Mouse (Mus musculus) spleen, postnatal 10 days (tissue): ENCODE data around the gene Ino80b.
A peak's percentile ranks its signal among the peaks of the same experiment; 100 is the strongest.

Experiments used
- DNase-seq, 2 experiments: peaks; one replicate each; pipeline ENCODE4 v3.0.0; 2021 to 2022; ENCODE audit warnings: low spot score in 2 of 2

Gene Ino80b

GRCm38 (mm10) chr6:83125331-83125730 lies at the start of gene Ino80b:
TSS of gene Ino80b (minus strand) at chr6:83125431.
- DNase-seq: no peak

GRCm38 (mm10) chr6:83172240-83172920 lies 47.1 kb upstream of the Ino80b start:
- DNase-seq: no peak

GRCm38 (mm10) chr6:83171063-83171462 lies 45.8 kb upstream of the Ino80b start:
- DNase-seq: no peak

- no peak for DNase-seq
Observed at GRCm38 (mm10) chr6:83169872-83170271, 44.6 kb upstream of the Ino80b start.

GRCm38 (mm10) chr6:83166243-83166630 lies 41.0 kb upstream of the Ino80b start:
- no peak for DNase-seq

- peak; percentile 96 to 97 for DNase-seq
Observed at GRCm38 (mm10) chr6:83165607-83166242, 40.5 kb upstream of the Ino80b start, which contains the start of gene Dctn1. TSS of gene Dctn1 (plus strand) at chr6:83165920.

GRCm38 (mm10) chr6:83165026-83165606 lies 39.9 kb upstream of the Ino80b start:
- no peak for DNase-seq

- DNase-seq: peak; percentile 27 to 74
Observed at GRCm38 (mm10) chr6:83162701-83163100, 37.5 kb upstream of the Ino80b start.

- no peak for DNase-seq
Observed at GRCm38 (mm10) chr6:83161921-83162641, 36.9 kb upstream of the Ino80b start.

- no peak for DNase-seq
Observed at GRCm38 (mm10) chr6:83161442-83161841, 36.2 kb upstream of the Ino80b start.

- DNase-seq: peak in 1 of 2 experiments; percentile 56
Observed at GRCm38 (mm10) chr6:83159456-83159855, 34.2 kb upstream of the Ino80b start.

- DNase-seq: peak; percentile 18 to 49
Observed at GRCm38 (mm10) chr6:83156259-83156684, 31.0 kb upstream of the Ino80b start, which contains the start of the genes Wdr54 and 1700003E16Rik. TSS of gene Wdr54 (minus strand) at chr6:83156397. TSS of gene 1700003E16Rik (plus strand) at chr6:83156404.

GRCm38 (mm10) chr6:83155552-83156238 lies 30.5 kb upstream of the Ino80b start:
- no peak for DNase-seq

- no peak for DNase-seq
Observed at GRCm38 (mm10) chr6:83153485-83153884, 28.3 kb upstream of the Ino80b start.

- no peak for DNase-seq
Observed at GRCm38 (mm10) chr6:83153038-83153437, 27.8 kb upstream of the Ino80b start.

- no peak for DNase-seq
Observed at GRCm38 (mm10) chr6:83151721-83152120, 26.5 kb upstream of the Ino80b start.

- DNase-seq: no peak
Observed at GRCm38 (mm10) chr6:83147280-83147679, 22.0 kb upstream of the Ino80b start.

GRCm38 (mm10) chr6:83145805-83146204 lies 20.6 kb upstream of the Ino80b start:
- no peak for DNase-seq

GRCm38 (mm10) chr6:83145209-83145608 lies 20.0 kb upstream of the Ino80b start:
- DNase-seq: no peak

GRCm38 (mm10) chr6:83142886-83143285 lies 17.7 kb upstream of the Ino80b start:
- no peak for DNase-seq

- peak in 1 of 2 experiments; percentile 17 for DNase-seq
Observed at GRCm38 (mm10) chr6:83142211-83142731, 17.0 kb upstream of the Ino80b start.
